Mouse (Mus musculus) midbrain, embryonic 14.5 days (tissue): ENCODE measurements around the gene Ncor2. TPM values are rescaled to one million over a fixed set of nuclear protein-coding genes. Genes with fewer than 3 reads are reported as not detected.

Source experiments
- ATAC-seq: fragments of 200-750 bp; cut with Nextera tagmentation; 2 replicates; pipeline ENCODE4 v1.8.0; 2017; ENCODE audit warnings: moderate number of reproducible peaks, moderate library complexity; ENCODE audit not compliant: low FRiP score, low TSS enrichment
- DNase-seq: peaks from one replicate; pipeline ENCODE4 v3.0.0-alpha.2; 2015
- H3K27ac ChIP-seq: fragments of 300-500 bp; sonication (generic); replicated peaks from 2 replicates; pipeline ENCODE4 v1.5.1; 2014; ENCODE audit warnings: mild to moderate bottlenecking, low read depth, low read length, moderate library complexity
- H3K27me3 ChIP-seq: fragments of 300-500 bp; sonication (generic); 2 replicates; pipeline ENCODE4 v1.6.1; 2014; ENCODE audit warnings: low read length, control low read depth, mixed read lengths; ENCODE audit not compliant: control insufficient read depth, insufficient read depth
- H3K36me3 ChIP-seq: fragments of 300-500 bp; sonication (generic); 2 replicates; pipeline ENCODE4 v1.6.1; 2014; ENCODE audit warnings: low read length, control low read depth; ENCODE audit not compliant: control insufficient read depth, insufficient read depth
- H3K4me1 ChIP-seq: fragments of 300-500 bp; sonication (generic); 2 replicates; pipeline ENCODE4 v1.6.1; 2014; ENCODE audit warnings: mild to moderate bottlenecking, antibody characterized with exemption, low read length, control low read depth; ENCODE audit not compliant: control insufficient read depth, insufficient read depth
- H3K4me2 ChIP-seq: fragments of 300-500 bp; sonication (generic); 2 replicates; pipeline ENCODE4 v1.6.1; 2014; ENCODE audit warnings: mild to moderate bottlenecking, low read length, moderate library complexity
- H3K4me3 ChIP-seq: fragments of 300-500 bp; sonication (generic); replicated peaks from 2 replicates; pipeline ENCODE4 v1.5.1; 2014; ENCODE audit warnings: low read depth, low read length
- H3K9ac ChIP-seq: fragments of 300-500 bp; sonication (generic); replicated peaks from 2 replicates; pipeline ENCODE4 v1.6.1; 2014; ENCODE audit warnings: mild to moderate bottlenecking, low read length, moderate library complexity
- H3K9me3 ChIP-seq: fragments of 300-500 bp; sonication (generic); 2 replicates; pipeline ENCODE4 v1.6.1; 2016; ENCODE audit warnings: low read length, control low read depth, mixed read lengths; ENCODE audit not compliant: control insufficient read depth
- WGBS: fragments of 180-500 bp; shearing (Covaris S2); extraction: QIAGEN DNeasy Blood & Tissue Kit; methylation state at CpG from one replicate; pipeline ENCODE4 v1.1.7; 2014; 5-methylcytosine and 5-hydroxymethylcytosine counted together
- polyA plus RNA-seq: library from polyadenylated mRNA; unstranded; fragments of >200 nt; fragmentation: Nextera tagmentation; extraction: Ambion mirVana; gene quantifications from 2 replicates; pipeline ENCODE4 v1.2.1, GENCODE M21; 2014

Gene Ncor2
- polyA plus RNA-seq, 1 experiment from 2014 or later = 23.7 TPM

- 16% methylated on average over 17 of the region's 17 CpGs for WGBS
- peak overlapping the region; percentile 29; the same call in 1 of the 2 replicates for H3K9ac ChIP-seq
- DNase-seq = peak; percentile 81
- ATAC-seq = peak; percentile 65
- no peak overlapping the region for H3K4me3 ChIP-seq
- H3K4me1 ChIP-seq = peaks cover 81% of the 10 kb centered on the region
- peak overlapping the region; percentile 32 for H3K4me2 ChIP-seq
- no peaks in the 10 kb centered on the region for H3K36me3 ChIP-seq
- H3K27ac ChIP-seq = peak overlapping the region; percentile 90
- H3K27me3 ChIP-seq = no peaks in the 10 kb centered on the region
- H3K9me3 ChIP-seq = no peaks in the 10 kb centered on the region
Measured at GRCm38 (mm10) chr5:125151872-125152534, 27.0 kb downstream of the Ncor2 start.

DNA sequence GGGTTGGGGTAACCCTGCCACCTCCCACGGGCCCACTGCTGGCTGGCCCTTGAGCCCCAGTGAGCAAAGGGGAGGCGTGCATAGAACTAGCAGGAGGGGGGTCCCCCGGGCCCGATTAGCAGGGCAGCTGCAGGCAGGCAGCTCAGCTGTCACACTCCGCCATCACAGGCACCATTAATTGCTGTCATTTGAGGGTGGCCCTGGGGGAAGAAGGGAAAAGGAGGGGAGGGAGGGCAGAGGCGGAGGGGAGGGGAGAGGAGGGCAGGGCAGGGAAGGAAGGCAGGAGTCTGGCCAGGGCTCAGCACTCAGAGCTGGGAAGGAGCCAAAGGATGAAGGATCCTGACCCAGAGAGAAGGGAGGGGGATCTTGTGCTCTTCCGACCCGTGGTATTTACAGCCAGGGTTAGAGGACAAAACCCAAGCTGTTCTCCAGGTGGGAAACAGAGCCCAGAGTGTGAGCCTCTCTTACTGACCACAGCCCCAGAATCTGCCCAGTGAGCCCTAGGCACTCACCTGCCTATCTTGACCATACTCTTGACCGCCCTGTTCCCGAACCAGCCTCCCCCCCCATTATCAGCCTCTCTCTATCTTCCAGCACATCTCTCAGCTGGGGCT, 28.0 kb downstream of the Ncor2 start:
- peak; percentile 61; the same call in 1 of the 2 replicates for ATAC-seq

DNA sequence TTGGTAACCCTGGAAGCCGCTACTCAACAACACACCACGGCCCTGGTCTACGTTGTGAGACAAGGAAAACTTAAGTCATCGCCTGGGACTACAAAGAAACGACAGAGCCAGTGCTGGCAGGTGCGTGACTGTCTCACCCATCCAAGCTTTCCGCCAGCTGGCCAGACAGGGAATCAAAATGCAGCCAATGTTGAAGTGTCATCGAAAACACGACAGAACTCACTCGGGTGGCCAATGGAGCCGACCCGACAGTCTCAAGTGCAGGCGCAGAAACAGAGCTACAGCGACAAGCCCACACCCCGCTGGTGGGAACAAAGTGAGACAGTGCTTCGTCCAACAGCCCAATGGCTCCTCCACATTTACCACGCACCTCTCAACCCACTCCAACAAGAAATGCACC, 29.9 kb downstream of the Ncor2 start:
- no peak overlapping the region for H3K9ac ChIP-seq
- H3K36me3 ChIP-seq = no peaks in the 10 kb centered on the region
- peak overlapping the region; percentile 23 for H3K27ac ChIP-seq
- H3K4me1 ChIP-seq = peaks cover 52% of the 10 kb centered on the region
- no peak for ATAC-seq
- no peak for DNase-seq
- H3K9me3 ChIP-seq = no peaks in the 10 kb centered on the region
- no peak overlapping the region for H3K4me3 ChIP-seq
- WGBS = 67% methylated on average over 17 of the region's 17 CpGs
- no peaks in the 10 kb centered on the region for H3K27me3 ChIP-seq
- no peak overlapping the region for H3K4me2 ChIP-seq

More for the DNA sequence above, 28.0 kb downstream of the Ncor2 start:
- peak; percentile 84 for DNase-seq
- 18% methylated on average over 10 of the region's 10 CpGs for WGBS
- H3K9me3 ChIP-seq = no peaks in the 10 kb centered on the region
- H3K27ac ChIP-seq = peak overlapping the region; percentile 90
- no peaks in the 10 kb centered on the region for H3K36me3 ChIP-seq
- H3K4me3 ChIP-seq = no peak overlapping the region
- H3K27me3 ChIP-seq = no peaks in the 10 kb centered on the region
- H3K4me1 ChIP-seq = peaks cover 71% of the 10 kb centered on the region
- H3K9ac ChIP-seq = peak overlapping the region; percentile 7; the same call in 1 of the 2 replicates
- peak overlapping the region; percentile 32 for H3K4me2 ChIP-seq

- no peak overlapping the region for H3K4me2 ChIP-seq
- no peak overlapping the region for H3K4me3 ChIP-seq
- H3K27ac ChIP-seq = peak overlapping the region; percentile 23
- ATAC-seq (no peak), DNase-seq (no peak)
- no peaks in the 10 kb centered on the region for H3K9me3 ChIP-seq
- H3K9ac ChIP-seq = no peak overlapping the region
- H3K27me3 ChIP-seq = no peaks in the 10 kb centered on the region
- peaks cover 48% of the 10 kb centered on the region for H3K4me1 ChIP-seq
- no peaks in the 10 kb centered on the region for H3K36me3 ChIP-seq
- 73% methylated on average over 5 of the region's 5 CpGs for WGBS
Measured at GRCm38 (mm10) chr5:125148686-125149085, 30.3 kb downstream of the Ncor2 start.

GRCm38 (mm10) chr5:125148173-125148572, 30.8 kb downstream of the Ncor2 start:
- ATAC-seq = no peak
- DNase-seq = no peak
- Histone ChIP-seq H3K27me3 (no peaks in the 10 kb centered on the region), H3K27ac (0 out of 2 replicates have a peak overlapping the region, but pooled peaks have one; percentile 23), H3K4me2 (no peak overlapping the region), H3K9me3 (no peaks in the 10 kb centered on the region), H3K9ac (no peak overlapping the region), H3K4me3 (no peak overlapping the region), H3K36me3 (no peaks in the 10 kb centered on the region), H3K4me1 (peaks cover 48% of the 10 kb centered on the region)
- WGBS = 69% methylated on average over 10 of the region's 10 CpGs

DNA sequence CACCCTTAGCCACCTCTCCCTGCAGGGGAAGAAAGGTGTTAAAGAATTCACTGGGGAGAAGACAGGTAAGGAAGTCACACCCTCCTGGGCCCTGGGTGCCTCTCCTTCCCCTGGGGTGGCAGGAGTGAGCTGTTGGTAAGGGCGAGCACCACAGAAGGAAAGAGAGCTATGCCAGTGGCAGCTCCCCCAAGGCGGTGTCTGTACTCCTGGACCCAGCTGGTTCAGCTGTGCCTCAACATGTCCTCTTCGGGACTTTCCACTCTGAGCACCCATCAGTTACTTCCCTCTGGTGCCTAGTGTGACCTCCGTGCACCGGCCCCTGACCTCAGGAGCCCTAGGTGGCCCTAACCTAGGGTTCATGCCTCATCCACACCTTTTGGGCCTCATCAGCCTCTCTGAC, 31.9 kb downstream of the Ncor2 start:
- Histone ChIP-seq H3K27me3 (no peaks in the 10 kb centered on the region), H3K4me2 (no peak overlapping the region), H3K4me3 (no peak overlapping the region), H3K27ac (no peak overlapping the region), H3K36me3 (no peaks in the 10 kb centered on the region), H3K9me3 (no peaks in the 10 kb centered on the region), H3K9ac (no peak overlapping the region), H3K4me1 (peaks cover 47% of the 10 kb centered on the region)
- ATAC-seq = no peak
- DNase-seq = no peak
- 89% methylated on average over 5 of the region's 5 CpGs for WGBS

DNA sequence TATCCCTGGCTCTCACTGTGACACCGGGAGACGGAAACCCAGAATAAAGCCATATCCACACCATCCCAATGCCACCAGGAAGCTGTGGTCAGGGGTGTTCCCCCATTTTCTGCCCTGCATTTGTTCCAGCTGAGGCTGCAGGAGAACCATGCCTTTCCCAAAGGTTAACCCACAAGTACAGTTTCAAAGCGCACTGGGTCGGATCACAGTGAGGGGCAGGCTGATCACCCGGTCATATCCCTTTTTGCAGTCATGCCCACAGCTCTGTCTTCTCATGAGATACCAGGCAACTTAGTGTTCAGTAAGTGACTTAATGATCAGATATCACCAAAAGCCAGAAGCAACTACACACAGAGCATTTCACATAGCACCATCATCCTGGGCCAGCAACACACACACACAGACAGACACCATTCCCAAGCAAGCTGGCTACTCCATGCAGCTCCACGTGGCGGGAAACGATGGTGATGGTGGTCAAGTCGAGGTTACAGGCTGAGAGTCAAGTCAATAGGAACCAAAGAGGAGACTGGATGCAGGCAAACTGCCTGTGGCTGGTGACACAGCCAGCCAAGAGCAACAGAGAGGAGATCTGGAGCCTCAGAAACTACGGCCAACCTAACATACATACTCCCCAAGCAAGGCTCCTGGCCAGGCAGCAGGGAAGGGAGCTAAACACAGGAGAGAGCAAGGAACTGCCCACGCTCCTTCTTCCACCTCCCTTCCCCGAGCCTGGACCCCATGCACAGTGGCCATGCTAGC, 35.7 kb downstream of the Ncor2 start:
- H3K4me2 ChIP-seq = no peak overlapping the region
- no peaks in the 10 kb centered on the region for H3K36me3 ChIP-seq
- 90% methylated on average over 12 of the region's 12 CpGs for whole genome bisulfite sequencing
- no peak overlapping the region for H3K4me3 ChIP-seq
- H3K9me3 ChIP-seq = no peaks in the 10 kb centered on the region
- H3K9ac ChIP-seq = no peak overlapping the region
- DNase-seq (no peak), ATAC-seq (no peak)
- H3K4me1 ChIP-seq = peaks cover 54% of the 10 kb centered on the region
- no peaks in the 10 kb centered on the region for H3K27me3 ChIP-seq
- H3K27ac ChIP-seq = 0 out of 2 replicates have a peak overlapping the region, but pooled peaks have one; percentile 33

DNA sequence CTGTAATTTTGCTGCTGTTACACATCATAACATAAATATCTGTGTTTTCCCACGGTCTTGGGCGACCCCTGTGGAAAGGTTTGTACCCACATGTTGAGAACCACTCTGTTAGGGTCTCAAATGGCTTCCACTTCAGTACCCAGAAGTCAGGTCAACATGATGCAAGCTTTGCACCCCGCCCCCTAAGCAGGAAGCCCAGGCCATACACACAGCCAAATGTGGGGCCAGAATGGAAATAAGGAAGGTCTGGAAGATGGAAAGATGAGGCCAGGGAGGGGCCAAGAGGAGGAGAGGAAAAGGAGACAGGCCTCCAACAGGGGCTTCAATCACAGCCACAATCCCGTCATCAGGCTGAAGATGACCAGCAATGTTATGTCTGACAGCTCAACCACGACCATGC, 37.1 kb downstream of the Ncor2 start:
- no peaks in the 10 kb centered on the region for H3K27me3 ChIP-seq
- ATAC-seq = no peak
- WGBS = 42% methylated on average over 5 of the region's 5 CpGs
- DNase-seq = no peak
- H3K27ac ChIP-seq = peak overlapping the region; percentile 97
- H3K4me1 ChIP-seq = peaks cover 52% of the 10 kb centered on the region
- H3K9me3 ChIP-seq = no peaks in the 10 kb centered on the region
- H3K4me3 ChIP-seq = no peak overlapping the region
- H3K36me3 ChIP-seq = no peaks in the 10 kb centered on the region
- H3K9ac ChIP-seq = no peak overlapping the region
- peak overlapping the region; percentile 50 for H3K4me2 ChIP-seq
